Mouse (Mus musculus): ENCODE results near the gene Sh3bgrl2.

Sh3bgrl2 gene

DNA sequence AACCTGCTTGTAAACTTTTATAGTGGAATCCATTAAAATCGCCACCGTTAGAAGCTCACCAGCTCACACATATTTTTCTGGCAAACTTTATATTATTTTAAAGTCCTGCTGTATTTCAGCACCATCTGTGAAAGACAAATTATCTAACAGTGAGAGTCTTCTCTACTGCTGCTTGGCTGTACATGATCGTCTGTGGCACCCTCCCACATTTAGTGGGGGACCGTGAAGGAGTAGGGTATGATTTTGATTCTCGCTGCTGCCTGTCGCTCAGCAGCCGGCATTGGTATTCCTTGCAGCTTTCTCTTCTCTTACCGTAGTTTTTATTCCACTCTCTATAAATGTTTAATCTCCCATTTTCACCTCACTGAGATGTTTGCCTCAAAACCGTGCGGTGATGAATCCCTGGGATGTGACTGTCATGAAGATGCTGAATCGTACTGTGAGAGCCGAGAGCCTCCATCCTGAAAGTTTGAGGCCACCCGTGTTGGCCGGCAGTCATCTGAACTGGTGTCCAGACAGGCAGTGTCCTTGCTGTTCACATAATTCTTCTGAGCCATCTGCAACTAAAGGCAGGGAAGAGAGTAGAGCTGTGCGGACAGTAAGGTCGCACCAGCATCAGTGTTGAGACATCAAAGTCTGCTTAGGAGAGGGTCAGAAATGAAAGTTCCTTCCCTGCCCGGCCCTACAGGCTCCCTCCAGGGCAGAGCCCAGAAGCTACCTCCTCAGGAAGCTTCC lies 38.4 kb downstream of the Sh3bgrl2 start:
- in situ Hi-C loops (cut with MboI; ENCODE audit: unreplicated experiment in 2 of 2) = no loop called here

DNA sequence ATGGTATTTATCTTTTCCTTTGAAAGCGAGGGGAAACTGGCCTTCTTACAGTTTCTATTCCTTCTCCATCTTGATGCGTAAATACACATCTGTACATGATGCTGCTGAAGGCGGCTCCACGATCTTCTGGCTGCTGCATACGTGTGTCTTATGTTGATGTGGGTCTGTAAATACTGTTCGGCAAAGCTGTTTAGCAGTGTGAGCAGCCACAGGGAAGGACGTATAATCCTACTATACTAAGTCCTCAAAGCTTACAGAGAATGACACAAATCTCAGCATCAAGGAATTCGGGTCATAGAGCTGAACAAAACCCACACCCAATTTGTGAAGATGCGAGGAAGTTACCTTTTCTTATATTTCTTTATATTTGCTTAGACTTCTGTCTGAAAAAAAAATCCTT lies 39.0 kb downstream of the Sh3bgrl2 start:
- in situ Hi-C loops (cut with MboI; ENCODE audit: unreplicated experiment in 2 of 2) = no loop called here

DNA sequence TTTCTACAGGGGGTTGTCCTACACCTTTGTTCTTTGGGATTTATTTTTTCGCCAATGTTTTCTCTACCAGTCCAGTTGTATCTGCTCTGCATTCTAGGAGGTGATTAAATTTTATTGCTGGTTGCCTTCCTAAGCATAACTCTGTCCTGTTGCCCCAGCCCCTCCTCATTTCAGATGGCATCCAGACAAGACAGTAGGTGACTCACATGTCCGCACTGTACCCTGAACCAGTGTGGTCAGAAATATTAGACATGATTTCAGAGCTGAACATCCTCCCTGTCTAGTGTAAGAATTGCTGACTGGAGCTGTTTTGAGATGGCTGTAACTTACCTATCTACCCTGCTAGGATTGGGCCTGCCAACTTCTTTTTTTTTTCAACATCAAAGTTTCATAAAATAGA lies 40.9 kb downstream of the Sh3bgrl2 start:
- in situ Hi-C loops (cut with MboI; ENCODE audit: unreplicated experiment in 2 of 2) = no loop called here

DNA sequence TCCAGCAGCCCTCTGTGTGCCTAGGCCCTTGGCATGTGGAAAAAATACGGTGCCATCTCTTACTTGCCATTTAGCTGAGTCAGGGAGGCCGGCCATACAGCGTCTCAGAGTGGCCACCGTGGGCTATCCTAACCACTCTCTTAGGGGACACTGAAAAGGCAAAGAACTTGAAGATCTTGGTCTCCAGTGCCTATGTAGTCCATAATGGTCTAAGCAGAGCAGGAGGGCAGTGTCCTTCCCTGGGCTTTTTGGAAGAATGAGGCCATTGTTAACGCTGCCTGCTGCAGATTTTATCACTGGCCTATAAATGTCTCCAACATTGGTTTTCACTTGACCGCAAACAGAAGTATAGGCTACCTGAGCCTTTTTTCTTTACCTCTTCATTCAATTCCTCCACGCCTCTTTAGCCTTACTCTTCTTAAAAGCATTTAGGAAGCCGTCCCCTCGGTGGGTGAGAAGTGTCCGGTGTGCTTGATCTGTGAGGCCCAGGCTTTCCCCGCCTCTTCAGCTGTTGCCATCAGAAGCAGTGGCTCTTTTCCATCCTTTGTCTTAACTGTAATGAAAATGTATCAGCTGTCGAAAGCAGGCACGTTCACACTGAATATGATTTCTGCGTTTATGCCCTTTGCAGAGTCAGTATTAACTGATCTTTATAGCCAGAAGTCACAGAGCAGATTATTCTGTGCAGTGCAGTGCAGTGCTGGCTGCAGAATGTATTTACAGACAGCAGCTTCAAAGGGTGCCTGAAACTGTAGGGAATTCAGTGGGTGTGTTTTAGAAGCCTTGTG lies 41.7 kb downstream of the Sh3bgrl2 start:
- in situ Hi-C loops (cut with MboI; ENCODE audit: unreplicated experiment in 2 of 2) = no loop called here

DNA sequence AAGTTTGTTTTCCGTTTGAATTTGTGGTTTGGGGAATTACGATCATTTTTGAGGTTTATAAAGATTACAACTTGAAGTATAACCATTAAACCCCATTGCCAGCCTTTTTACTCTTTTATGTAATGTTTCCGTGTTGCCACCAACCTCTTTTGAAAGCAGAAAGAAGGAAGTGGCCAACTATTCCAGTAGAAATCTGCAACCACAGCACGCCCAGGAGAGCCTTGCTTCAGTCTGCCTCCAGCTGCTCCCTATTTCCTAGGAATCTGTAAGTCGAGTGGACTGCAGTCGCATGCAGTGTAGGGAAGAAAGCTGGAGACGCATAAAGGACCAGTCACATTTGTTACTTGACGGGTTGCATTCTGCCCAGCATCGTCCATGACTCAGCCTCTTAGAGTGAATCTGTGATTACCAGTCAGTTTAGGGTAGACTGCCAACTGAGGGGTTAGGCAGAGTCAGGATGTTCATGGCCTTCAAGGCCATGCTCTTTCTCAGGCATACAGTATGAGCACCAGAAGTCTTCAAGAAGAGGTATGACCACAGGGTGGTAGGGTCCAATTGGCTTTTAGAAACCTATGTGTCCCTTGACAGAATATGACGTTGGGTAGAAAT lies 43.8 kb downstream of the Sh3bgrl2 start:
- in situ Hi-C loops (cut with MboI; ENCODE audit: unreplicated experiment in 2 of 2) = no loop called here

DNA sequence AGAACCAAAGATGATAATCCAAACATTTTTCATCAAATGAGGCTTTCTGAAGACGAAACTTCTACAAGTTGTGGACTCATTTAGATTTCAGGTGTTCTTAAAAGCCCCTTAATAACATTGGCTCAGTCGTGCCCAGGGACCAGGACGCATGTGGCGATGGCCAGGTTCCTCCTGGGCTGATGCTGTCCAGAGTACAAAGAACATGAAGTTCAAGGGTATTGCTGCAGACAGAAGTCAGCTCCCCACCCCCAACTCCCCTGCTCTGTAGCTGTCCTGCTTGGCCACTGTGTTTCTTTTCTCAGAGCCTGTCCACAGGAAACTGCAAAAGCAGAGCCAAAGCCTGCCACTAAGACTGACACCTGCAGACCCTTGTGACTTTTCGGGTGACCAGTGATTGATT lies 45.7 kb downstream of the Sh3bgrl2 start:
- in situ Hi-C loops (cut with MboI; ENCODE audit: unreplicated experiment in 2 of 2) = no loop called here

DNA sequence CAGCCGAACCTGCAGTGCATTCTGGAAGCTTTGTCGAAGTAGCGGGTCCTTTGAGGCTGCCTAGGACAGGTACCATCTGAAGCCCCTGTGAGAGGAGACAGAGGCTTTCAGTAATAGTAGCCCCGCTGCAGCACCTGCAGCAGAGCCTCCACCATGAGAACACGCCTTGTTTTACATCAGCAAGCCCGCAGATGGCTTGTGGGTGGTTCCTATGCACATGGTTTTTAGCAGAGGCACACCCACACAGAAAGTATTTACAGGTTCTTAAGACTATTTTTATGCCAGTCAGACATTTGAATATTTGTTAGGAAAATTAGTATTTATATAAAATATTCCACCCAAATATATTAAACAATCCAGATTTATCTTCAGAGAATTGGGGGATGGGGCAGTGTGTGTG lies 48.0 kb downstream of the Sh3bgrl2 start:
- in situ Hi-C loops (cut with MboI; ENCODE audit: unreplicated experiment in 2 of 2) = no loop called here

DNA sequence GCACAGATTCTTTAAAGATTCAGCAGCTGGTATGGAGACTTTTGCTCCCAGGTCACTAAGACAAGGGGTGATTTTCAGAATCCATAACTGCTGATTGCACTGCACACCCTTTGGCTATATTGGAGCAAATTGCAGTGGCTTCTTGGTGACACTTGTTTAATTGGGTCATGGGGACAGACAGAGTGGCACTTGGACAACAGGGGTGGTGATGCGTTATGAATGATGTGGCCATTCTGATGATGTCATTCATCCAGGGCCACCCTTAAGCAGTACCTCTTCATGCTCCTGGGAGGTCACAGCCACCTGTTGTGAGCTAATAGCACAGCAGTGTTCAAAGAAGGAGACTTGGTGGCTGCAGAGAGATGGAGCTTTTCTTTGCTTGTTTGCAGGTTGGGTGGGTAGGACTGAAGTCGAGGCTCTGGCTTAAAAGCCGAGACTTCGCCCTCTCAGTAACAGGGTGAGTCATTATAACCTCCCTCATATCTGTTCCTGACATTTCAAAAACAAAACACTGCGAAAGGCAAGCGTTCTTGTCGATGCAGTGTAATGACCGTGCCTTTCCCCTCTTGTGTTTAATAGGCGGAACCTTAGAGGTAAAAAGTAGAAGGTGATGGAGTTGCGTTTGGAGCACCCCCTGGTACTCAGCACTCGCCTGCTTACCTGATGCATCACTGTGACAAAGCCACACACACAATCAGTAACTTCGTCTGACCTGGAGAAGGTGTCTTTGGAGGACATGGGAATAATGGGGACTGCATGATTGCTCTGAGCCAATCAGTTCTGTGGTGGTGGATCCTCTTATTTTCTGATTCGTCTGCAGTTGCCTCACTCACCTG lies 48.7 kb downstream of the Sh3bgrl2 start:
- in situ Hi-C loops (cut with MboI; ENCODE audit: unreplicated experiment in 2 of 2) = no loop called here

DNA sequence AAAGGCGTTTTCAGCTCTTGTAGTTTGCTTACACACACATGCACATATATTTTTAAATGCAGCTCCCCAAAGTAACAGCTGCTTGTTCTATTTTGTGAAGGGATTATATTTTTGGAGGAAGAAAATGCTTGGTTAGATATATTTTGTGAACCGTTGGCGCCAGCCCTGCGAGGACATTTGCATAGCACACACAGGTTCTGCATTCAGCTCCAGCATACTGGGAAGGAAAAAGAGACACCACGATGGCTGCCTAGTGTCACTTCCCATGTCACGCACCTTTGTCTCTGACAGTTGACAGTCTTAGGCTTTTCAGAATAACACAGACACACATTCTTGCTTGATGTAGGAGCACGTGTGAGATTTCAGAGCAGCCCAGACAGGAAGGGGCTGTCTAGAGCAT lies 49.9 kb downstream of the Sh3bgrl2 start:
- in situ Hi-C loops (cut with MboI; ENCODE audit: unreplicated experiment in 2 of 2) = no loop called here

DNA sequence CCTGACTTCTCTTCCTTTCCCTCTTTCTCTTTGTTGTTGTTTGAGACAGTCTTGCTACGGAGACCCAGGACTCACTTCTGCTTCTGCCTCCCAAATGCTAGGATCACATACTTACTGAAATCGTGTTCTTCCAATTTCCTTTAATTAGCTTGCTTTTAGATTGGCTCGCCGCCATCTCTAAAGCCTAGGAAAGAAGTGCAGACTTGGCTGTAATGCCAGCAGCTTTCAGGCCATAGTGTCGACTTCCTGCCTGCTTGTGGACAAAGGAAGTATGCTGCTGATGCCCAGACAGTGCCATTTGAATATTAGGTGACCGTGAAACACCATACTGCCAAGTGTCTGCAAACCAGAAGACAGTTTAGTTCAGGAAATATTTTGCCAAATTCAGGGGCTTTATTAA lies 51.4 kb downstream of the Sh3bgrl2 start:
- in situ Hi-C loops (cut with MboI; ENCODE audit: unreplicated experiment in 2 of 2) = no loop called here

DNA sequence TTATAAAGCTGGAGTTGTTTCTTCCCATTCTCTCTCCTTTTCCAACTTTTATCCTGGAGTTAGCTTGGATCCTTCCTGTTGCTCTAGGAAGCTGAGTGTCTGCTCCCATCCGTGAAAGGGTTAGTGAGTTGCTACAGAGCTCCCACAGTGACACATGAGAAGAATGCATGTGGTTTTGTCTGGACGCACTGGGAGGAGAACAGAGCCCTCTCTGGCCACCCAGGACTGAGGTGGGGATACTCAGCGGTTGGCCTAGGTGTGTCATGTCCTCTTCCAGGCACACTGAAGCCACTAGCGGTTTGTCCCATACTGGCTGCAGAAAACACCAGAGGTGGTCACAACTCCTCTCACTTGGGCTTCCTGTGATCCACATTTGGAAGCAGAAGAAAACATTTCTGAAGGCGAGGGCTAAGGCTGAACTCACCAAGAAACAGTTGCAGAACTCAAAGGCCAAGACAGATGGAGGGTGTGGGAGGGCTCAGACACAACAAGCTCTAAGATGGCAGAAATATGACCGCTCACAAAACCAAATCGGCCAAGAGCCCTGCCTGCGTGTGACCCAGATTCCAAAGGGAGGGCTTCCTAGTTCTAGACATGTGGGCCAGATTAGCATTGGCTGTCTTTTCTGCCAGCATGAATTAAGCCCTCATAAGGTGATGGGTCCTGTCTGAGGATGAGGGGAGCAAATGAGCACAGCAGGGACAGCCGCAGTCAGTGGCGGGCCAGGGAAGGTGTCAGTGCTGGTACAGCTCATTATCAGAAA lies 52.3 kb downstream of the Sh3bgrl2 start:
- in situ Hi-C loops (cut with MboI; ENCODE audit: unreplicated experiment in 2 of 2) = loop anchor here (25.0 kb wide), 3 partner anchors 488 to 1963 kb away; partner anchors contain the start of gene Htr1b (in 1 of the 2)

DNA sequence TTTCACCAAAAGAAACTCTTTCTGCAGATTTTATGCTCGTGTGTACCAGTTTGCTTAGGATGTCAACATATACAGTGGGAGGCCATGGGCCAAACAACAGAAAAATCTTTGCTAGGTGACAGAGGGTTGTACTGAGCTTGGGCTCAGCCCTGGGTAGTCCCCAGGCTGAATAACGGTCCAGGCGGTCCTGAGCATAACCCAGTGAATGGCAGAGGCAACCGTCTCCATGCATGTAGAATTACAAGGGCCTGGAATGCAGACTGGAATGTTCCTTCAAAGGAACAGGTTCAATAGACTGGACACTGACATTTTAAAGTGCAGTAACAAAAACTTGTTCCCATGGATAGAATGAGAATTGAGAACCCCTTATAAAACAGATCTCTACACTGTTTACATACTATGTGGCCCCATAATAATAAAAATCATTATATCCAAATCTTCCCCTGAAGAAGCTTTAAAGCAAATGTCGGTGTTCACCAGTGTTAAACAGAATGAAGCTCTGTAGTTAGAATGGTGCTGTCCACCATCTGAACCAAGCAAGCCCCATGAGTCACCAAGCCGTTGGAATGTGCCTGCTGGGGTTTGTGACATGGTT lies 54.1 kb downstream of the Sh3bgrl2 start:
- in situ Hi-C loops (cut with MboI; ENCODE audit: unreplicated experiment in 2 of 2) = loop anchor here (25.0 kb wide), 3 partner anchors 490 to 1965 kb away; partner anchors contain the start of gene Htr1b (in 1 of the 2)

DNA sequence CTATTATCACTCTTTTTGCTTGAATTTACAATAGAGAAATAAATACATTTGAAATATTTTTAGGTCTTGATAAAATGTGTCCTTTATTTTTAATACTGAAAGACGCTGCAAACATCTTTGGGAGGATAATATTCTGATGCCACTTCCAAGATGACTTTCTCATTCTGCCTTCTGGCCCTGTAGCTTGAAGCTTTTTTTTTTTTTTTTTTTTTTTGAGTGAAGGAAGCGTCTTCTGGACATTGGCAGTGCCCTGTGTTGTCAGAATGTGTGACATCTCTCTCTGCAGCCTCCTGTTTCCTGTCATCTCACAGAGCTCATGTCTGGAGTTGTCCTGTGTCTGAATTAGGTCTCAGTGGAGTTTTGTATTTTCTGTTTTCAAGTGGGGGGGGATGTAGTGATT lies 55.0 kb downstream of the Sh3bgrl2 start:
- in situ Hi-C loops (cut with MboI; ENCODE audit: unreplicated experiment in 2 of 2) = loop anchor here (25.0 kb wide), 3 partner anchors 491 to 1966 kb away; partner anchors contain the start of gene Htr1b (in 1 of the 2)

DNA sequence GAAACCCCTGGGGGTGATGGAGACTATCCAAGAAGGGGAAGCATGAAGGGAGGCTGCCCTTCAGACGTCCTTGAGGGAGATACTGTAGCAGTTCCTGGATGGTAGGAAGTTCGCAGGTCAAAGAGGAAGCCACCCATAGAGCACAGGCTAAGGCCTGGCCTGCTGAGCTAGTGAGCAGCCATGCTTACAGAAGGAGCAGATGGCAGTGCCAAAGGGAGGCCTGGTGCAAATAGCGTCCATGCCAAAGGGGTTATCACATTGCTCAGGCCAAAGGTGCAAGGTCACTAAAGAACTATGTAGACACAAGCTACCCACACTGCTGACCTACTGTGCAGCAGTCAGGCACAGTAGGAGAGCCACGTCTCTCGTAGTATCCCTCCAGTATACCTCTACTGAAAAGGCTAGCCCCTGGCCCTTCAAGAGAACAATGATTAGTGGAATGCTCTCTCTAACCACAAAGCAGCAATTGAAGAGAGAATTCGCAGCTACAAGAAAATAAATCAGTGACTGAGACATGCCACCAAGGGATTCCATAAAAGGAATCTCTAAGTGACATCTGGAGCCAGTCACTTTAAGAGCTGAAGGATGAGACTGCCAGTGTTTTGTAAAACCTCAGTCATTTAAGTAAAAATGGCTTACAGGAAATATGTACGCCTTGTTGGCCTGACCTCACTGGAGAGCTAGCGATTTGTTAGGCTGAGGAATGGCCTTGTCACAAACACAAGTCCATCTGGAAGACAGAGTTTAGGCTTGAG lies 57.9 kb downstream of the Sh3bgrl2 start:
- in situ Hi-C loops (cut with MboI; ENCODE audit: unreplicated experiment in 2 of 2) = loop anchor here (5.0 to 25.0 kb wide), 5 partner anchors 224 to 1969 kb away; partner anchors contain the start of gene Htr1b (in 1 of the 2)

DNA sequence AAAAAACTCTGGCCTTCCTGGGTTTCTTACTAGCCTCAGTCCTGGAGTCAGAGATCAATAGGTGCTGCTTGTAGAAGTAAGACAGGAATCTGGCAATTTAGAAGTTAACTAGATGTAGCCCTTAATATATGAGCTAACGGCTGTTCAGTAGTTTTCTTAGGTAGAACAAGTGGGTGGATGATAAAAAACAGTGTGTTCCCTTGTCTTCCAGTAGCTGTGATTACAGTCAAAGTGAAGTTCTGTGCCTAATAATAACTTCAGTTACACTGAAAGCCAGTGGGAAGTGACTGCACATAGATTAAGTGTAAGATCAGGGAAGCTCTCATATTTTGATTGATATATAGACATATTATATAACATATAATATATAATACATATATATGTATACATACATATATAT lies 60.0 kb downstream of the Sh3bgrl2 start:
- in situ Hi-C loops (cut with MboI; ENCODE audit: unreplicated experiment in 2 of 2) = loop anchor here (5.0 to 25.0 kb wide), 5 partner anchors 226 to 1971 kb away; partner anchors contain the start of gene Htr1b (in 1 of the 2)

DNA sequence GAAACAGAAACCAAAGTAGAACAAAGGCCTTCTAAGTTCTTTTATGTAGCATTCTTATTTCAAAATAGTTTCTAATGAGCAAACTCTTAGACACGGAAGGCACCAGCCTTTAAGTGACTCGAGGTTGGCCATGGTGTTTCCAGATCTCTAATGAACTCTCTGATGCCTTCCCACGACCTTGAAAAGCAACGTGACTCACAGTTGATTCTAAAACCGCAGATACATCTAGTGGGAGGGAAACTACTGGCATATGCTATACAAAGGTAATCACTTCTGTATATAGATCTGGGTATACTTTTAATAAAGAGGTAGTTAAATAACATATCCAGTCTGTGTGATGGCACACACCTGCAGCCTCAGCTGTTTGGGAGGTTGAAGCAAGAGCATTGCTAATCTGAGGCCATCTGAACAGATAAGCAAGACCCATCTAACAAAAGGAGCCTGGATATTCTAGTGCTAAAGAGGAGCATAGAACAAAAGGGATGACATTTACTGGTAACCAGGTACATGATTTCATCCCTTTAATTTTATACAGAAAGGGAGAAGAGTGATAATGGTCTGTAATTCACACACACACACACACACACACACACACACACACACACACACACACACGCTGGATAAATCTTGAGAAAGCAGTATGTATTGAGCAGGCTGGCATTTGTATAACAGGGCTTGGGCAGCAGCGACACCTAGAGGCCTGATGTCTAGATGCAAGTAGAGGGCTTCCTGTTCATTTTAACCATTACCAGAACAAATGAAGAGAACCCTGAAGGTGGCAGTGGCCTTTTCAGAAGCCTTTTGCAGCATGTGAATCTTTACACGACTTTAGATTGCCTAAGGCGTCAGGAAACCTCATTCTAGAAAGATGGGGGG lies 61.5 kb downstream of the Sh3bgrl2 start:
- in situ Hi-C loops (cut with MboI; ENCODE audit: unreplicated experiment in 2 of 2) = loop anchor here (5.0 to 25.0 kb wide), 8 partner anchors 73 to 1972 kb away; partner anchors contain the start of gene Htr1b (in 1 of the 2)

DNA sequence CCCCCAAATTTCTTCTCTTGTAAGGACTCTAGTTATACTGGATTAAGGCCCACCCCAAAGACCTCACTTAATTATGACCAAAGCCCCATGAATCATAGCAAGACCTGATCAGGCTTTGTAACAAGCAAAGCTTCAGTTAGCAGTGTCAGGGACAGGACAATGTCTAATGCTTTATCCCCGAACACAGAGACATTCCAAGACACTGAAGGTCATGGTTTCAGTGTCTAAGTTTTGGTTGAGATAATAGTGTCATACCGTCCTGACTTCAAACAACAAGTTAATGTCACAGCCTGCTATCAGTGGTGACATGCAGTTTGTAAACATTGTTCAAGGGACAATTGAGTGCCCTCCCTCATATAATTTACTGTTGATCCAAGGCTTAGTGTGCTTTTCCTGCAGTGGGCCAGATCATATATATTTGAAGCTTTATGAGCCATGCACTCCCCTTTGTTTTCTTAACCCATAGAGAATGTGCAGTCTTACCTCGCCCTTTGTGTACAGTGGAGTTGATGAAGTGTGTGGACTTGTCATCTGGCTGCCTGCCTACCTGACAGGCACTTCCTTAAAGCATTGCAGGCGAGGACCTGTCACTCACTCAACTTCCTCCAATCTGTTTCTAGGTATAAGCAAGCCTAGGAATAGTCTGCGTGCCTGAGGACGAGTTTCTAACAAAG lies 67.9 kb downstream of the Sh3bgrl2 start:
- in situ Hi-C loops (cut with MboI; ENCODE audit: unreplicated experiment in 2 of 2) = loop anchor here (10.0 to 25.0 kb wide), 4 partner anchors 504 to 1979 kb away; partner anchors contain the start of gene Htr1b (in 1 of the 2)
